Mouse (Mus musculus) cerebellum, adult 11-12 months (tissue): ENCODE data around the gene Ctla4.

Experiments used
- DNase-seq: peaks from one replicate; pipeline ENCODE4 v3.0.0; 2022

Ctla4 gene

DNA sequence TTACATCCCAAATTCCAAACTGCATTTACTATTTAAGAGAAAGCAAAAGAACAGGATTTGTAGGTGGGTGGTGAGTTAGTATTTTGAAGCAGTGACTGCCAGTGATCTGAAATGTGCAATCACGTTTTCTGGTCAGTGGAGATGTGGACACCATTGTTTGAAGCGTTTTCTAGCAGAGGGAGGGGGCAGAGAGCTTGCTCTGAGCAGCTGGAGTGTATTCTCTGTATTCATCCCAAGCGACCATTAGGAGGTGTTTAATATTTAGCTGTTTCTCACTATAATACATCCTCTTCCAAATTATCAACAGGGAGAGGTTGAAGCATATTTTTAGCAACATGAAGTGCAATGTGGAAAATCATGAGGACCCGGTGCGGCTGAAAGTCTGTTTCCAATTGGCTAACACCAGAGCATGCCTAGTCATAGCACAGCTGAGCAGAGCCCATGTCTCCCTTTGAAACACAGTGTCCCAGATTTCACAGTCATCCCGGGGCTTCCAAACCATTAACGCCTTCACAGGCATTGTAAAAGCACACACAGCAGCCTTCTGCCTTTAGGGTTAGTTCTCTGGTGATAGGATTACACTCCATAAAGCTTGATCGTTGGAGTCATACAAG lies 49.3 kb downstream of the Ctla4 start:
- no peak for DNase-seq

DNA sequence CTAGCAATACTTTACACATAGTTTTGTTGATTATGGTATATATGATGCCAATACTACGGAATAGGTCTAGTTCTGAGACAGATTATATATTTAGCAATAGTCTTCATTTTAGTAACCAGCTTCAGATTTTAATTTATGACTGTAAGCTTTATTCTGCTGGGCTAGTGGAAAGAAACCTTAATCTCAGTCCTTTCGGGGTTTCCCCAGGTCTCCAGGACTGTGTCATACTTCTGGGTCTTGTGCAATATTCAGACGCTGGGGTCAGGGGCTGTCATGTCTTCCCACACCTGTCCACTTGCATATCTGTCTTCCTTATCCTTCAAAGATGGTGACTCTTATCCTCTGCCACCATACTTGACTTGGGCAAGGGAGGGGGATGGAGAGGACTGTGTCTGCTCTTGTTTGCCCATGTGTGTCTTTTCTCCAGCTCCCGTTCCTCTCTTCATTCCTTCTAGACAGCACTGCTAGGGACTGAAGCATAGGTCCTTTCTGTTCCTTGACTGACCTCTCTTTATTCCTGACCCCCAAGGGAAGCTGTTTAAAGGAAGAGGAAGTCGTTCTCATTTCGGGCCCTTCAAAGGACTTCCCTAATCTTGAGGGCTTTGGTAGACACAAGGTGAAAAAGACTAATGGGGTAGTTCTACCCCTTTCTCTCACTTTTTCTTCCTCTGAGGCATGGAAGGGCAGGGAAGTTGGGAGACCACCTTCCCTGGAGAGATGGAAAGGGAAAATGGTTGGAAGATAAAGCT lies 50.3 kb downstream of the Ctla4 start:
- DNase-seq, result no peak

DNA sequence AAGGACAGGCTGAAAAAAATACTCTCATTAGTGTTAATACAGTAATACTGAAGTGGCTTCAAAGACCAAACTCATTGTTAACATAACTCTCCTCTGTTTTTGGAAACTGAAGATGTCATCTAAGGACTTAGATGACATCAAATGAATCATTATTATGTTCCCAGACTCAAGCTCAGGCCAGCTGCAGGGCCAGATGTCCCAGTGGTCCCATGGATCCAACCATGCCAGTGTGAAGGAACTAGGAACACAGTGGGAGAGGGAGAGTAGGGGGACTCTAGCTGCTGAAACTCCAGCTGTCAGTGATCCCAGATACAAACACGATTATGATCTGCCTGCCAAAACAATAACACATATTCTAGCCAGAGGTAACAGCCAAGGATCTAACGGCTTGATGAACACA lies 51.5 kb downstream of the Ctla4 start:
- no peak for DNase-seq

DNA sequence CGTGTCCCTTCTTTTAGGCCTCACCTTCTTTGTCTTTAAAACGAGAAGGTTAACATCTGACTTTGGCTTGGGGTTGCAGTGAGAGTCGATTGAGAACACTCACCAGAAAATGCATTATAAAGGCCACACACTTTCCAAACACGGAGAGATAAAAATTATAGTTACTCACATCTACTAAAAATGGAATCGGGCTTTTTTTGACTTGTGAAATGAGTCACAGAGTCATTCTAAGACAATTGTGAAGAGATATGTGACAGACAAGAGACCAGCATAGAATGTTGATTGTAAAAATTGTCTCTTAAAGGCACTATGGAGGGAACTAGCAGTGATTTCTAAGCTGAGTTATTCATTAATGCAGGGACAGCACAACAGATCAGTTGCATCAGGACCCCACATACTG lies 52.2 kb downstream of the Ctla4 start:
- no peak for DNase-seq

DNA sequence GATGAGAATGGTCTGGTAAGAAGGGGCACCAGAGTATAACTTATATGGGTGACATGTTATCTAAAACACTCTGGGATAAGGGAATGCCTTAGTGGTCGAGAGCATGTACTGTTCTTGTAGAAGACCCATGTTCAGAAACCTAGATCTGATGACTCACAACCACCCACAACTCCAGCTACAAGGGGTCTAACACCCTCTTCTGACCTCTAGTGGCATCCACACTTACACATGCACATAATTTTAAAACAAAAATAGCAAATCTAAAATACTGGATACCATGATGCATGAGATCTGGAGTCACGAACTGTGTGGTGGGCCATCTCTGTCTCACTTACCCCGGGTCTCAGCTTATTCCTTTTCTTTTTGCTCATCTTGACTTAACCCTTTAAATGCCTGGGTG lies 53.2 kb downstream of the Ctla4 start:
- no peak for DNase-seq

DNA sequence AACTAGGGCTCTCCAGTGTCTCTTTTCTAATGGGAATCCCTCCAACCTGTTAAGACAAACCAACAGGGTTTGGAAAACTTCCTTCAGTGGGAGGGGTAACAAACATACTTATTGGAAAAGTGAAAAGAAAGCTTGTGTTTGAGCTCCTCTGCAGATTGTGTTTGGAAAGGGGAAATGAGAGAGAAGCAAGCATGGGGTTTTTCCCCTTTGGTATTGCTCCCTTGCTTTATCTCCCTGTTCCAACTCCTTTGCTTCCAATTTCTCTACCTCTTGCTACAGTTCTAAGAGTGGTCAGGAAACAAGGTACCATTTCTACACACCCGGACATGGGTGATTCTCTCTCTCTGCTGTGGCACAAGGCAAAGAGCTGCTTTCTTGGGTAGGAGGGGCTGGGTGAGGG lies 53.8 kb downstream of the Ctla4 start:
- no peak for DNase-seq

DNA sequence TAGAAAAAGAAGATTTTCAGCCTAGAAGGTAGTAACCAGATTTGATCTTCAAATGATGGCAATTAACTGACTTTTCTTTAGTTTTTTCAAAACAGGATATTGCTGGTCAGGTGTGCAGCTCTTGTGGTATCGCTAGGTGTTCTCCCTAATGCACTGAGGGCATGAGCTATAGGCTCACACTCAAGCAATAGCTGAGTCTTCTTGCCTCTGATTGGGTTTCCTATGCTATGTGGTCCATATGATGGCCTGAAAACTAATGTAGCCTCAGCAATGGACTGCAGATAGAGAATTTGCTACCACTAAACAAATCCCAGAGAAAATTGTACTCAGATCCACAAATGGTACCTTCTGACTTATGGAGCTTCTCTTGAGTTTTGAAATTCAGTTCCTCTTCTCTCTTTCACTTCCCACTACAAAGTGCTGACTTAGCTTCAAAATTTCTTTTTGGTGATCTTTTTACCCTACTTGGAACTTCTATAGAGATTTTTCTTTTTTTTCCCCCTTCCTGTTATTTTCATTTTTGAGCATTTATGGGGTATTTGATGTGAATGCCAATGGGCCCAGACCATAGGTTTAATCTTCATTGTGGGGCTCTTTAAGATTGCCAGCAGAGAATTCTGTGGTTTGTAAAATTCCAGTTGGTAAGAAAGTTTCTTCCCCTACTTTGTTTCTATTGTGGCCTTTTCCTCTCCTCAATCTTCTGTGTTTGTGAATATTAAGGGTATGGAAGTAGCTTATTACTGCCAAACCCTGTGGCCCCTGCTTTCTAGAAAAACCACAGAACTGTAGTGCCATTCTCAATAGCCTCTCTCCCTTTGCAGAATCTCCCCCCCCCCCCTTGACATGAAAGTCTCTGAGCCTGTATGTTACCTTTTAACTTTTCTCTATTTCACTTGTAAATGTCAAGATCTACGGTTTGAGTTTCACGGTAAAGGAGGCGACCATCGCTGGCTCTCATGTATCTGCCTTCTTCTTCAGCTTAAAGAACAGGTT lies 54.6 kb downstream of the Ctla4 start:
- DNase-seq, result no peak

DNA sequence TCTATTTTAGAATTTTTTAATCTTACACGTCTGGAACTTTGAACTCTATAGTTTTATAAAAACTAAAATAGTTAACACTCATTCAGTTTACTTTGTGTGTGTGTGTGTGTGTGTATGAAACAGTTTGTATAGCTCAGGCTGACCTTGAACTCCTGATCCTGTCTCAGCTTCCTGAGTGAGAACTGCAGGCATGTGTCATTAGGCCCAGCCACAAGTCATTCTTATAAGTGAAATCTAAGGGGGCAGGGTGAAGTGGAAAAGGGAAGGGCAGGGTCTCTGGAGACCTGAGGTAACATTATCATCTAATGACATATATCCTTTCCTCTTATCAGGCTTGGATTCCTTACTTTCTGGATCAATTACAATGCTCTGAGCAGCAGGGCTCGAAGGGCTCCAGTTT lies 56.1 kb downstream of the Ctla4 start:
- DNase-seq, result no peak

DNA sequence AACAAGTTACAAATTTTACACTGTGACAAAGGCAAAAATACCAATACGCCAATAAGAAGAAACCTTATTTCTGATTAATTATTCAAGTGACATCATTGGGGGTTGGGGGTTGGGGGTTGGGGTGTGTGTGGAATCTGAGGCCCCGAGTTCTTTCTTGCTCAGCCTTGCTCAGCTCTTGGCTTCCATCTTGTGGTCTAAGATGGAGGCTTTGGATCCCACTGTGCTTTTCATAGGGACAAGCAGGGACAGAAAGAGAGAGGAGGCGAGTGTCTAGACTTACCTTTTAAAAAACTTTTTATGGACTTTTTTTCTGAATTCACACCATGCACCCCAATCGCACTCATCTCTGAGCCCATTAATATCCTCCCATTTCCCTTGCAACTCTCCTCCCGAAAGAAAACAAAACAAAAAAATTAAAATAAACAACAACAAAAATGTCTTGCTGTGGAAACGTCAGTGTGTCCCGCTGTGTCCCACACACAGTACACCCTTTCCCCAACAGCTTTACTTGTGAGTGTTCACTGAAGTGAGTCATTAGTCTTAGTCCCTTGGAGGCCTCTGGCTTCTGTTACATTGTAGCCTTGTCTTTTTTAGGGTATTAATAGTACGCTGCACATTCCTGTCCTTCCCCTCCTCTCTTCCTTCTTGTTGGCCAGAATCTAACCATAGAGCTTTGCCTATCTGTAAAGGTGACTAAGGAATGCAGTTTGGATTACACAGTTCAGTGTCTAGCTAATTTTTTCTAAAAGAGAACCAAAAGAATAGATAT lies 59.0 kb downstream of the Ctla4 start:
- no peak for DNase-seq

DNA sequence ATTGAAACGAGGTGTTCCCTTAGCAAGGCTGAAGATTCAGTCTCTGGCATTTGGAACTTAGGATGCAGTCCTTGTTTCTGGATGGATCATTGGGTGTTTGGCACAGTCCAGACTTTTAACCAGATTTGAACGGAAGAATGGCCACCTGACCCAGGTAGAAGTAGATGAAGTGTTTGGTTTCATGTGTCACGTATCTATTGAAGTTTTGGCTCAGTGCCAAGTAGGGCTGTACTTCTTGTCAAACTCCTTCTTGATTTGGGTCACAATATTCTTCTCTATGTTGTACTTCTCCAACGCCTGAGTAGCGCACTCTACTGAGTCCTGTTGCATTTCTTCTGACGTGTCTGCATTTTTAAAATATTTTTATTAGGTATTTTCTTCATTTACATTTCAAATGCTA lies 61.3 kb downstream of the Ctla4 start:
- DNase-seq, result no peak

DNA sequence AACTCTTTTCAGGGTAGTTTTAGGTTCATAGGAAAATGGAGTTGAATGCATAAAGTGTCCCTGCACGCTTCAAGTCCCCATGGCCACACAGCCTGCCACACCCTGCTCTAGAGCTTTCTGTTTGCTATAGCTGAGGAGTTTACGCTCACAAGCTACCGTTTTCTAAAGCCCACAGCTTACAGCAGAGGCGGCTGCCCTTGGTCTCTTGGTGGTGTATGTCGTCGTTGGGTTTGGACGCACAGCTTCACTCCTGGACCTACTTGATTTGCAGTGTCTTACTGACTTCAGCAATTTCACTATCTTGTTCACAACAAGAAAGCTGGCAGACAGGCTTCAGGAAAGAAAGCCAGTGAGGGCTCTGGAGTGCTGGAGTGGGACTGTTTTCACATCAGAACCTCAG lies 66.2 kb downstream of the Ctla4 start:
- no peak for DNase-seq

DNA sequence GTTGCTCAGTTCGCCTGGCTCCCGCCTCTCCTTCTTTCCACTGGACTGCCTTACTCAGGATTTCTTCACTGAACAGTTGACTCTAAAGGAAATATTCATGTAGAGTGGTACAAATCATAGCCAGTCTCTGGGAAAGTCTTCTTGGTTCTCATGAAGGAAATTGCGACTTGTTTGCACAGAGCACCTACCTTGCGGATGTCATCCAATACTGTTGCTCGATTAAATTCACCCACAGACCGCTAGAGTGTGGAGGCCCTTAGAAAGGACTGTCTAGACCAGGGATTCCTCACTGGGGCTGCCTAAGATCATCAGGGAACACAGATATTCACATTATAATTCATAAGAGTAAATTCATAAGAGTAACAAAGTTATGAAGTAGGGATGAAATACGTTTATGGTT lies 66.9 kb downstream of the Ctla4 start:
- DNase-seq, result no peak

DNA sequence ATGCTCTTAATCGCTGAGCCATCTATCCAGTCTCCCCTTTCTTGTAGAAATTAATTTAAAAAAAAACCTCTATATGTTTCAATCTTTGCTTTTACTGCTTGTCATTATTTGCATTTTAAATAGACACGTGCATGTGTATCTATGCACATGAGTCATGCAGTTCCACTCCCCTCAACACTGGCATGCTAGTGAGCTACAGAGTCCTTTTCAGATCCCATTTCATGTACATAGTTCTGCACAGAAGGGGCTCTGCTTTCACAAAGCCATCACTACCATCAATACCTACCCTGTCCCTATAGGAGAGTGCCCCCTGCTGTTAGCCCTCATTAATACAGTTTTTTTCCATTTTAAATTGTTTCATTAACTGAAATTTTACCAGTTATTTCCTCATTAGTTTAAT lies 68.0 kb downstream of the Ctla4 start:
- no peak for DNase-seq

DNA sequence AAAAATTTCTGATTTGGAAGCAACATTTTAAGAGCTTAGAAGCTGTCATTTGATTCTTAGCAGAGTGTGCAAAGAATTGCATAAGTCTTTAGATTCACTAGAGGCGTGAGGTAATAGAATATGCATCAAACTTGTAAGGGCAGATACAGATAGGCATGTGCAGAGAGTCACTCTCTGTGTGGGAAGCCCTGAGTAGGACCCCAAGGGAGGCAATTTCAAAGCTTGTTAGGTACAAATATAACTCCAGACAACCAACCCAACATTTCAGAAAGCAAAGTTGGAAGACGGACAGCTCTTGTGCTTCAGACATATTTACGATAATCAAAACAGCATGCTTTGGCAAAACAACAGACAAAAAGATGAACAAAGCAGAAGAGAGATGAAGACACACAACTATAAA lies 68.4 kb downstream of the Ctla4 start:
- no peak for DNase-seq

DNA sequence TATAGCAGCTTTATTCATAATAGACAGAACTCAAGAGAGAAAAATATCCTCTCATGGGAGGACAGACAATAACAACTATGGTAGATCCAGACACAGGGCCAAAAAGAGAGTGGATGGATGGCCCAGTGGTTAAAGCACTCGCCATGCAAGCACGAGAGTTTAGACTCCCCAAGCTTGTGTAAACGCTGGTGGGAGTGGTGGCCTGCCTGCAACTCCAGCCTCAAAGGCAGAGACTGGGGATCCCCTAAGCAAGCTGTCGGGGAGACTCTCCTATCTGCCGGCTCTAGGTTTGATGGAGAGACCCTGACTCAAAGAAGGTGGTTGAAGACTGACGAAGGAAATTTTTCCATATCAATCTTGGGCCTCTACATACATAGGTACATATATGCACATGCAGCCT lies 69.4 kb downstream of the Ctla4 start:
- DNase-seq, result no peak

DNA sequence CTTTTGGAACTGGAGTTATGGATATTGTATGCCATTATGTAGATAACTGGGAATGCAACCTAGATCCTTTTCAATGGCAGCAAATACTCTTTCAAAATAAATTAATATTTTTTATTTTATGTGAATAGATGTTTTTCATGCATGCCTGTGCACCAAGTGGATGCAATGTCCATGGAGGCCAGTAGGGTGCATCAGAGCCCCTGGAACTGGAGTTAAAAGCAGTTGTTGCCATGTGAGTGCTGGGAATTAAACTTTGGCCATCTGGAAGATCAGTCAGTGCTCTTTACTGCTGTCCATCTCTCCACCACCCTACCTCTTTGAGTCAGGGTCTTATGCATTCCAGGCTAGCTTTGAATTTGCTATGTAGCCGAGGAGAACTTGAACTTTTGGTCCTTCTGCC lies 71.5 kb downstream of the Ctla4 start:
- DNase-seq, result no peak

DNA sequence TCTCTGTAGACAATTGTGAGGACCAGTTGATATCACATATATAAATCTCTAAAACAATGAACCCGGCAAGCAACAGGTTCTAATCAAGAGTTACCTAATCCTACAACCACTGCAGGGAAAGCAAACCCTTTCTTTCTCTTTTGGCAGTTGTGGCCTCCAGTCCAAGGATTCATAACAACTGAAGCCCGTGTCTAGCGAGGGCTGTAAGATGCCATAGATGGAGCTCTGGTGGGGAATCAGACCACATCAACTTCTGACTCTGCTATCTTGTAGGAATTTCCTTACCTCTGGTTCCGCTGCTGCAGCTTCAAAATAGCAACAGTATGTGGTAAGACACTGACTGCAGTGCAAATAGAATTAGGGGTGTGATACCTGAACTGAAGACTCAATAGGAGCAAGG lies 72.4 kb downstream of the Ctla4 start:
- no peak for DNase-seq

DNA sequence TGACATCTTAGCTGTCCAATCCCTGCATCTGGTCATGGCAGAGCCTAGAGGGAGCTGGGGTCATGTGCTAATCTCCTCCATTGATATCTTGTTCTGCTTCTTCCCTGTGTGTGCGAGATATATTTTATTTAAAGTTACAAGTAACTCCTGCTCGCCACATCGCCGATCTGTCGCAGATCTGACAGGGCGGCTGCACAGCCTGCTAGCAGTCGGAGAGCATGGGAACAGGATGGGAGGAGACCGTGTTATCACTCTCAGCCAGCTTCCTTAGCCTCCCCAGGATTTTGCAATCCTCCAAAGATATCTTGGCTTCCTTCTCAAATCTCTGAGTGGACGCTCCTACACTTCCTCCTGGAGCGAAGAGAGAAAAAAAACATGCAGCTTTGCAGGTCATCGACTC lies 73.7 kb downstream of the Ctla4 start:
- DNase-seq, result no peak

DNA sequence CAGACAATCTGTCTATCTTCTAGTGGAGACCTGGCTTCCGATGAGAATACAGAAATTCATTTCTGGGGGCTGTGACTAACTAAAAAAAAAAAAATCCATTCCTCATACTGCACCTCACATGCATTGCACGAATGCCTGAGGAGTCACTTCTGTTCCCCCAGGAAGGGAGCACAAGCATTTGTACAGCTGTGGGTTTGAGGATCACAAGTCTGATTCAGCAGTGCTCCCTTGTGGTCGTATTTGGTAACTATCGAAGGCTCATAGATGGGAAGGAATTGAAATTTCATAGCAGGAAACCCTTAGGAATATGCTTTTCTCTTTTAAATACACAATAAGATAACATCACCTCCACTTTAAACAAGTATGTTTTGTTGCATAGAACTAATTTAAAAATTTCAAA lies 74.3 kb downstream of the Ctla4 start:
- no peak for DNase-seq

DNA sequence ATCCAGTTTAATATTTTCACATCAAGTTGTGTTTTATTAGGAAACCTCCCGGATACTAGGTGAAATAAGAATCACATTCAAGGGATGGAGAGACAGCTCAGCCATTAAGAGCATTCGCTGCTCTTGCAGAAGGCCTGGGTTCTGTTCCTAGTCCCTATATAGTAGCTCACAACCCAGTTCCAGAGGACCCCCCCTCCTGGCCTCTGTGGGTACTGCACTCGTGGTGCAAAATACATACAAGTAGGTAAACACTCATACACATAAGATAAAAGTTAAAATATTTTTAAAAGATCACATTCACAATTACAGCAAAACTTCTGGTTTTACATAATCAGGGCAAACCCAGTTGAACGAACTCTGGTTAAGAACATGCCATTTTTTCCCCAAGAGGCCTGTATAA lies 75.3 kb downstream of the Ctla4 start:
- no peak for DNase-seq
